In genomic region chr1:86499903-86500302, GRCm38 (mm10) we compare ENCODE assay signal across 9 mouse cellular contexts. TPM values are rescaled to one million over a fixed set of nuclear protein-coding genes. Genes with fewer than 3 reads are reported as not detected.
DNase-seq lines count a peak whose midpoint lies in the region; ATAC-seq and TF ChIP-seq lines count a peak whose summit lies in the region.
"Had no signal": no experiment of that assay in that cellular context is flagged by ENCODE, and none has a peak within 500 bp of the region (broad histone marks: within the 10 kb centered on the region; RNA-seq: fewer than 3 reads in every experiment).

No protein-coding gene starts in this region.

- WGBS in liver, embryonic 14.5 days (ENCODE audit: insufficient replicate concordance) = 28% methylated on average over 3 of the region's 3 CpGs
- WGBS in small intestine, adult 2 months = 31% methylated on average over 3 of the region's 3 CpGs

- no peaks in the 10 kb centered on the region; the same call in 1 of the 2 replicates for H3K27me3 ChIP-seq in liver, embryonic 14.5 days (ENCODE audit: control insufficient read depth, insufficient read depth, low read length)
- H3K27me3 ChIP-seq in small intestine, adult 2 months (ENCODE audit: control insufficient read depth, insufficient read depth, low read length) = no peaks in the 10 kb centered on the region
- H3K27me3 ChIP-seq: limb, embryonic 13.5 days had no signal

- no peaks in the 10 kb centered on the region for H3K9me3 ChIP-seq in liver, embryonic 14.5 days (ENCODE audit: control insufficient read depth, low read length)
- H3K9me3 ChIP-seq: limb, embryonic 13.5 days had no signal

- H3K27ac ChIP-seq in liver, embryonic 14.5 days = no peak overlapping the region
- no peak overlapping the region for H3K27ac ChIP-seq in small intestine, adult 2 months (ENCODE audit: insufficient read depth, low read depth, low read length)
- H3K27ac ChIP-seq: limb, embryonic 13.5 days had no signal

- no peak for TF ChIP-seq EP300 in liver, embryonic 14.5 days (IDR thresholded peaks at IDR 0.05; ENCODE audit: low read depth)

- TF ChIP-seq POLR2A in small intestine, adult 2 months (IDR thresholded peaks at IDR 0.05; ENCODE audit: low read depth, low read length) = no peak

- intact Hi-C loops in heart, postnatal 10 days (cut with DNase I) = loop anchor here (1.0 kb wide), 2 partner anchors 28 to 60 kb away; no protein-coding TSS in a partner anchor

- H3K4me1 ChIP-seq in liver, embryonic 14.5 days (replicated peaks; ENCODE audit: control insufficient read depth in 2 of 2, insufficient read depth in 2 of 2, low read length in 1 of 2) = peaks cover 4 to 31% of the 10 kb centered on the region in 2 experiments; a peak in 3 of 4 replicates
- peaks cover 49% of the 10 kb centered on the region for H3K4me1 ChIP-seq in small intestine, adult 2 months (ENCODE audit: control insufficient read depth, insufficient read depth, insufficient read length, low read length)

- DNase-seq in left cerebral cortex, adult 18-20 months (ENCODE audit: low spot score in 2 of 2) = peak; percentile 55 to 58
- DNase-seq in left cerebral cortex, adult 8-10 months (ENCODE audit: low spot score in 2 of 2) = no peak
- peak; percentile 62 for DNase-seq in Muller cell, postnatal 12 days (ENCODE audit: inconsistent ontology term)
- peak; percentile 73 for DNase-seq in embryo, embryonic 11 days
- DNase-seq in heart, postnatal 10 days = peak; percentile 81 to 86
- no peak for DNase-seq in liver, embryonic 14.5 days (ENCODE audit: low read depth in 3 of 3, low spot score in 3 of 3)
- no peak for DNase-seq in frontal cortex, postnatal 36 days (ENCODE audit: low spot score in 2 of 2)

- no peaks in the 10 kb centered on the region for H3K36me3 ChIP-seq in liver, embryonic 14.5 days (replicated peaks; ENCODE audit: control insufficient read depth, insufficient read depth, low read depth)
- H3K36me3 ChIP-seq in small intestine, adult 2 months (ENCODE audit: control insufficient read depth, insufficient read depth, low read length) = no peaks in the 10 kb centered on the region
- H3K36me3 ChIP-seq: limb, embryonic 13.5 days had no signal

- H3K4me2 ChIP-seq in liver, embryonic 14.5 days (ENCODE audit: low read depth) = no peak overlapping the region
- H3K4me2 ChIP-seq: limb, embryonic 13.5 days had no signal

- H3K9ac ChIP-seq in liver, embryonic 14.5 days (replicated peaks) = no peak overlapping the region
- H3K9ac ChIP-seq: limb, embryonic 13.5 days had no signal

- no peak overlapping the region for H3K4me3 ChIP-seq in liver, embryonic 14.5 days (ENCODE audit: insufficient read depth in 1 of 2, low read depth in 2 of 2, low read length in 2 of 2)
- H3K4me3 ChIP-seq in small intestine, adult 2 months (ENCODE audit: low read depth, low read length) = no peak overlapping the region
- H3K4me3 ChIP-seq: limb, embryonic 13.5 days had no signal

- ATAC-seq in liver, embryonic 14.5 days (ENCODE audit: insufficient read depth) = no peak

- peak; percentile 80 for TF ChIP-seq CTCF in liver, embryonic 14.5 days (IDR thresholded peaks at IDR 0.05; ENCODE audit: low read depth)
- TF ChIP-seq CTCF in small intestine, adult 2 months (IDR thresholded peaks at IDR 0.05; ENCODE audit: extremely low read depth, insufficient read length, insufficient replicate concordance, low read depth, low read length) = peak; percentile 73; the same call in 1 of the 2 replicates

RNA-seq across cellular contexts. Expression of gene Ptma, which starts 26.6 kb away (rescaled TPM):
- total RNA-seq in left cerebral cortex, adult 18-20 months (2021) = 100 to 1,000 TPM; 356 to 357 TPM
- 100 to 1,000 TPM; 407 to 432 (median 416) TPM for total RNA-seq in left cerebral cortex, adult 8-10 months (2022)
- total RNA-seq in heart, postnatal 10 days (2021) = 100 to 1,000 TPM; 535 to 599 TPM
- 466 and 1,286 TPM in 2 replicates for polyA plus RNA-seq in liver, embryonic 14.5 days (2012; rRNA removed)
- 993 and 1,059 TPM in 2 replicates for polyA plus RNA-seq in liver, embryonic 14.5 days (2014; fragmentation: Nextera tagmentation; extraction: Ambion mirVana)
- polyA plus RNA-seq in small intestine, adult 2 months (2012; rRNA removed) = 212 and 749 TPM in 2 replicates

Comparison
In these comparisons a context has a peak if more than half of its experiments do, and no peak if none do; other contexts are left out.
1. DNase-seq: peak in left cerebral cortex, adult 18-20 months (2 of 2), Muller cell, postnatal 12 days (single experiment), embryo, embryonic 11 days (single experiment) and heart, postnatal 10 days (2 of 2); none in left cerebral cortex, adult 8-10 months (0 of 2), liver, embryonic 14.5 days (0 of 3) and frontal cortex, postnatal 36 days (0 of 2).